Mouse (Mus musculus) limb, embryonic 14.5 days (tissue): ENCODE data around the gene Cd79b. TPM values are rescaled to one million over a fixed set of nuclear protein-coding genes. Genes with fewer than 3 reads are reported as not detected.

Experiments
- ATAC-seq: fragments of 200-750 bp; cut with Nextera tagmentation; 2 replicates; pipeline ENCODE4 v1.8.0; 2017; ENCODE audit warnings: low read depth, moderate number of reproducible peaks, moderate TSS enrichment; ENCODE audit not compliant: low FRiP score
- DNase-seq: peaks from one replicate; pipeline ENCODE4 v3.0.0-alpha.2; 2015; ENCODE audit warnings: low spot score
- H3K27ac ChIP-seq: fragments of 300-500 bp; sonication (generic); replicated peaks from 2 replicates; pipeline ENCODE4 v1.5.1; 2014; ENCODE audit warnings: low read depth, mild to moderate bottlenecking, low read length, moderate library complexity, mixed read lengths
- H3K27me3 ChIP-seq: fragments of 300-500 bp; sonication (generic); 2 replicates; pipeline ENCODE4 v1.6.1; 2014; ENCODE audit warnings: low read length, mixed read lengths; ENCODE audit not compliant: control insufficient read depth, insufficient read depth
- H3K36me3 ChIP-seq: fragments of 300-500 bp; sonication (generic); 2 replicates; pipeline ENCODE4 v1.6.1; 2014; ENCODE audit warnings: mild to moderate bottlenecking, low read length, moderate library complexity, mixed read lengths; ENCODE audit not compliant: control insufficient read depth, insufficient read depth
- H3K4me1 ChIP-seq: fragments of 300-500 bp; sonication (generic); 2 replicates; pipeline ENCODE4 v1.6.1; 2014; ENCODE audit warnings: antibody characterized with exemption, low read length, mixed read lengths; ENCODE audit not compliant: control insufficient read depth, insufficient read depth
- H3K4me2 ChIP-seq: fragments of 300-500 bp; sonication (generic); replicated peaks from 2 replicates; pipeline ENCODE4 v1.6.1; 2014; ENCODE audit warnings: low read depth, mild to moderate bottlenecking, low read length, moderate library complexity; ENCODE audit not compliant: severe bottlenecking
- H3K4me3 ChIP-seq: fragments of 300-500 bp; sonication (generic); replicated peaks from 2 replicates; pipeline ENCODE4 v1.5.1; 2014; ENCODE audit warnings: low read length
- H3K9ac ChIP-seq: fragments of 300-500 bp; sonication (generic); 2 replicates; pipeline ENCODE4 v1.6.1; 2014; ENCODE audit warnings: mild to moderate bottlenecking, low read depth, low read length, moderate library complexity; ENCODE audit not compliant: severe bottlenecking
- H3K9me3 ChIP-seq: fragments of 300-500 bp; sonication (generic); 2 replicates; pipeline ENCODE4 v1.6.1; 2016; ENCODE audit warnings: low read length; ENCODE audit not compliant: control insufficient read depth
- POLR2A ChIP-seq: fragments of 200-500 bp; IDR thresholded peaks from 2 replicates; pipeline ENCODE4 v1.8.0; 2012; ENCODE audit warnings: inconsistent platforms, mild to moderate bottlenecking, moderate library complexity, borderline replicate concordance; ENCODE audit not compliant: insufficient read depth, insufficient read length; ENCODE audit errors: extremely low read depth
- WGBS: fragments of 180-500 bp; shearing (Covaris S2); extraction: QIAGEN DNeasy Blood & Tissue Kit; methylation state at CpG from one replicate; pipeline ENCODE4 v1.1.7; 2014; 5-methylcytosine and 5-hydroxymethylcytosine counted together
- polyA plus RNA-seq, 2 experiments: library from polyadenylated mRNA; depleted of rRNA in 1 of 2; stranded (reverse) in 1 of 2; unstranded in 1 of 2; fragments of >200 nt; fragmentation: Nextera tagmentation in 1 of 2; extraction: Ambion mirVana in 1 of 2; gene quantifications; 2 replicates each; pipeline versions ENCODE4 v1.2.1 to v1.2.3; 2012 to 2014

Cd79b gene
- polyA plus RNA-seq, 2 experiments: 2.7 to 3.0 TPM

- DNase-seq (no peak), ATAC-seq (no peak)
- H3K9ac ChIP-seq: no peak overlapping the region
- H3K4me1 ChIP-seq: no peaks in the 10 kb centered on the region
- no peak overlapping the region for H3K4me2 ChIP-seq
- WGBS: 63% methylated on average over 7 of the region's 7 CpGs
- no peak overlapping the region for H3K4me3 ChIP-seq
- H3K27me3 ChIP-seq: no peaks in the 10 kb centered on the region
- no peaks in the 10 kb centered on the region for H3K36me3 ChIP-seq
- no peak for TF ChIP-seq POLR2A
- H3K27ac ChIP-seq: no peak overlapping the region
- H3K9me3 ChIP-seq: no peaks in the 10 kb centered on the region
Measured at GRCm38 (mm10) chr11:106338870-106339269, 24.3 kb upstream of the Cd79b start.

GRCm38 (mm10) chr11:106338029-106338428 lies 23.5 kb upstream of the Cd79b start:
- Histone ChIP-seq H3K27ac (no peak overlapping the region), H3K4me1 (no peaks in the 10 kb centered on the region), H3K9ac (no peak overlapping the region), H3K36me3 (no peaks in the 10 kb centered on the region), H3K4me2 (no peak overlapping the region), H3K4me3 (no peak overlapping the region), H3K27me3 (no peaks in the 10 kb centered on the region), H3K9me3 (no peaks in the 10 kb centered on the region)
- ATAC-seq (no peak), DNase-seq (no peak)
- TF ChIP-seq POLR2A: no peak
- WGBS: 80% methylated on average over 5 of the region's 5 CpGs

- H3K9me3 ChIP-seq: no peaks in the 10 kb centered on the region
- H3K4me3 ChIP-seq: no peak overlapping the region
- ATAC-seq: no peak
- no peak overlapping the region for H3K9ac ChIP-seq
- H3K4me1 ChIP-seq: no peaks in the 10 kb centered on the region
- H3K27me3 ChIP-seq: no peaks in the 10 kb centered on the region
- no peak overlapping the region for H3K4me2 ChIP-seq
- no peaks in the 10 kb centered on the region for H3K36me3 ChIP-seq
- no peak for DNase-seq
- TF ChIP-seq POLR2A: no peak
- no peak overlapping the region for H3K27ac ChIP-seq
- WGBS: 5% methylated on average over 2 of the region's 2 CpGs
Measured at GRCm38 (mm10) chr11:106334066-106334465, 19.5 kb upstream of the Cd79b start.

- 40% methylated on average over 4 of the region's 4 CpGs for WGBS
- ATAC-seq (no peak), DNase-seq (no peak)
- TF ChIP-seq POLR2A: no peak
- H3K4me2 ChIP-seq: no peak overlapping the region
- H3K27me3 ChIP-seq: no peaks in the 10 kb centered on the region
- no peak overlapping the region for H3K4me3 ChIP-seq
- H3K9ac ChIP-seq: no peak overlapping the region
- no peak overlapping the region for H3K27ac ChIP-seq
- no peaks in the 10 kb centered on the region for H3K9me3 ChIP-seq
- H3K36me3 ChIP-seq: no peaks in the 10 kb centered on the region
- peaks cover 4% of the 10 kb centered on the region; the same call in 1 of the 2 replicates for H3K4me1 ChIP-seq
Measured at GRCm38 (mm10) chr11:106332458-106332857, 17.9 kb upstream of the Cd79b start.

GRCm38 (mm10) chr11:106329682-106330081 lies 15.1 kb upstream of the Cd79b start:
- Histone ChIP-seq H3K4me1 (peaks cover 4% of the 10 kb centered on the region; the same call in 1 of the 2 replicates), H3K9me3 (no peaks in the 10 kb centered on the region), H3K36me3 (no peaks in the 10 kb centered on the region), H3K4me3 (no peak overlapping the region), H3K27me3 (no peaks in the 10 kb centered on the region), H3K9ac (no peak overlapping the region), H3K4me2 (no peak overlapping the region), H3K27ac (no peak overlapping the region)
- 57% methylated on average over 7 of the region's 7 CpGs for WGBS
- TF ChIP-seq POLR2A: no peak
- ATAC-seq (no peak), DNase-seq (peak; percentile 41)

- Histone ChIP-seq H3K27ac (no peak overlapping the region), H3K36me3 (no peaks in the 10 kb centered on the region), H3K27me3 (no peaks in the 10 kb centered on the region), H3K9ac (no peak overlapping the region), H3K4me2 (no peak overlapping the region), H3K4me3 (no peak overlapping the region), H3K9me3 (no peaks in the 10 kb centered on the region), H3K4me1 (peaks cover 4% of the 10 kb centered on the region; the same call in 1 of the 2 replicates)
- no peak for ATAC-seq
- 59% methylated on average over 6 of the region's 6 CpGs for WGBS
- no peak for TF ChIP-seq POLR2A
- DNase-seq: no peak
Measured at GRCm38 (mm10) chr11:106329128-106329527, 14.6 kb upstream of the Cd79b start.
